22 mouse cellular contexts compared by ENCODE assay signal in the genomic region with DNA sequence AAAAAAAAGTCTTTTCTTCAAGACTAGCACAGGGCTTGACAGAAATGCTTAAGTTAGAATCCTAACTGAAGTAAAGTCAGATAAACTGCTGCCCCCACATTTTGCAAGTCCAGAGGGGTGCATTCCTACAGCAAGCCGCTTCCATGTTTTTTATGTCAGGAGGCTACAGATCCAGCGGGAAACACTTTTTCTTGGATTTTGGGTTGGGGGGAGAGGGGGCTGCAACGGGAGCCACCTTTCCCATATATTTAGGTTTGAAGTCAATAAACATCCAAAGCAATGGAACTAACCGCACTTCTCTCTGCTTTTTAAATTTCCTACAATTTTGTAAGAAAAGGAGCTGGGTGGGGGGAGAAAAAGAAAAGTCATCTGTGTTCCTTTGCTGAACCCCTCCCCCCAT. TPM values are rescaled to one million over a fixed set of nuclear protein-coding genes. Genes with fewer than 3 reads are reported as not detected.
DNase-seq lines count a peak whose midpoint lies in the region; ATAC-seq and TF ChIP-seq lines count a peak whose summit lies in the region.
"Had no signal": no experiment of that assay in that cellular context is flagged by ENCODE, and none has a peak within 500 bp of the region (broad histone marks: within the 10 kb centered on the region; RNA-seq: fewer than 3 reads in every experiment).

No protein-coding gene starts in this region.

- H3K4me1 ChIP-seq in embryonic facial prominence, embryonic 10.5 days, result peaks cover 33% of the 10 kb centered on the region
- H3K4me1 ChIP-seq in forebrain, embryonic 16.5 days (replicated peaks; ENCODE audit: control insufficient read depth, insufficient read depth, low read length), result peaks cover 18% of the 10 kb centered on the region
- peaks cover 29% of the 10 kb centered on the region for H3K4me1 ChIP-seq in midbrain, embryonic 11.5 days (ENCODE audit: control insufficient read depth, insufficient read depth, low read length)
- H3K4me1 ChIP-seq in thymus, adult 2 months (replicated peaks; ENCODE audit: control insufficient read depth, insufficient read depth, low read length), result no peaks in the 10 kb centered on the region
- H3K4me1 ChIP-seq: neural tube, embryonic 12.5 days had no signal

- H3K36me3 ChIP-seq in embryonic facial prominence, embryonic 10.5 days (replicated peaks), result no peaks in the 10 kb centered on the region
- no peaks in the 10 kb centered on the region for H3K36me3 ChIP-seq in forebrain, embryonic 16.5 days (ENCODE audit: control insufficient read depth, insufficient read depth)
- H3K36me3 ChIP-seq in midbrain, embryonic 11.5 days (ENCODE audit: control insufficient read depth, insufficient read depth, low read length), result peaks cover 3% of the 10 kb centered on the region; the same call in 1 of the 2 replicates
- no peaks in the 10 kb centered on the region for H3K36me3 ChIP-seq in thymus, adult 2 months (ENCODE audit: control insufficient read depth, insufficient read depth, low read length)
- H3K36me3 ChIP-seq: heart, embryonic 15.5 days; neural tube, embryonic 12.5 days had no signal

- H3K9ac ChIP-seq in forebrain, embryonic 16.5 days (replicated peaks; ENCODE audit: low read depth, low read length), result no peak overlapping the region
- peak overlapping the region; percentile 100 for H3K9ac ChIP-seq in midbrain, embryonic 11.5 days (ENCODE audit: low read length)
- H3K9ac ChIP-seq: heart, embryonic 15.5 days; neural tube, embryonic 12.5 days had no signal

- H3K27ac ChIP-seq in embryonic facial prominence, embryonic 10.5 days (replicated peaks), result peak overlapping the region; percentile 54
- H3K27ac ChIP-seq in forebrain, embryonic 16.5 days (ENCODE audit: low read length), result no peak overlapping the region
- H3K27ac ChIP-seq in midbrain, embryonic 11.5 days (ENCODE audit: low read depth, low read length), result peak overlapping the region; percentile 61
- H3K27ac ChIP-seq in thymus, adult 2 months (ENCODE audit: control insufficient read depth, insufficient read depth, low read length), result no peak overlapping the region
- H3K27ac ChIP-seq: heart, embryonic 15.5 days; macrophage; neural tube, embryonic 12.5 days had no signal

- TF ChIP-seq POLR2A in thymus, adult 2 months (IDR thresholded peaks at IDR 0.05; ENCODE audit: control insufficient read depth, extremely low read depth, insufficient read depth, low read length, poor library complexity), result no peak

- 1% methylated on average over 4 of the region's 4 CpGs for WGBS in embryonic facial prominence, embryonic 10.5 days
- WGBS in forebrain, embryonic 16.5 days, result 2% methylated on average over 4 of the region's 4 CpGs
- under 1% methylated on average over 4 of the region's 4 CpGs for WGBS in midbrain, embryonic 11.5 days
- 10% methylated on average over 4 of the region's 4 CpGs for WGBS in thymus, adult 2 months

- TF ChIP-seq CTCF in thymus, adult 2 months (IDR thresholded peaks at IDR 0.05; ENCODE audit: borderline replicate concordance, control insufficient read depth, extremely low read depth, insufficient read depth, low read length, poor library complexity), result no peak

- no peak for ATAC-seq in forebrain, embryonic 16.5 days
- ATAC-seq in midbrain, embryonic 11.5 days (ENCODE audit: low FRiP score), result no peak

- peaks cover 100% of the 10 kb centered on the region for H3K27me3 ChIP-seq in embryonic facial prominence, embryonic 10.5 days (replicated peaks; ENCODE audit: low read depth, poor library complexity, severe bottlenecking)
- peaks cover 50% of the 10 kb centered on the region for H3K27me3 ChIP-seq in forebrain, embryonic 16.5 days (replicated peaks; ENCODE audit: control insufficient read depth, insufficient read depth, low read length)
- no peaks in the 10 kb centered on the region for H3K27me3 ChIP-seq in midbrain, embryonic 11.5 days (ENCODE audit: control insufficient read depth, insufficient read depth, low read length)
- peaks cover 30% of the 10 kb centered on the region for H3K27me3 ChIP-seq in thymus, adult 2 months (ENCODE audit: control insufficient read depth, insufficient read depth, low read length)

- no peaks in the 10 kb centered on the region for H3K9me3 ChIP-seq in embryonic facial prominence, embryonic 10.5 days
- no peaks in the 10 kb centered on the region for H3K9me3 ChIP-seq in forebrain, embryonic 16.5 days (ENCODE audit: control insufficient read depth, low read length)
- no peaks in the 10 kb centered on the region for H3K9me3 ChIP-seq in midbrain, embryonic 11.5 days (ENCODE audit: control insufficient read depth, low read length)
- H3K9me3 ChIP-seq: heart, embryonic 15.5 days; neural tube, embryonic 12.5 days had no signal

- H3K4me2 ChIP-seq in forebrain, embryonic 16.5 days (ENCODE audit: low read length), result peak overlapping the region; percentile 25; the same call in 1 of the 2 replicates
- H3K4me2 ChIP-seq in midbrain, embryonic 11.5 days, result peak overlapping the region; percentile 100
- H3K4me2 ChIP-seq: heart, embryonic 15.5 days; neural tube, embryonic 12.5 days had no signal

- peak; percentile 19 for DNase-seq in ES-CJ7 (ENCODE audit: low read depth, low spot score)
- DNase-seq in embryonic facial prominence, embryonic 10.5 days (ENCODE audit: low spot score), result no peak
- DNase-seq in midbrain, embryonic 11.5 days (ENCODE audit: low spot score, missing footprints), result peak; percentile 95
- DNase-seq in thymus, adult 2 months, result no peak
- DNase-seq in lung, postnatal 36 days, result no peak
- DNase-seq in heart, adult 8-10 months (ENCODE audit: low spot score), result no peak
- DNase-seq in right cerebral cortex, postnatal 14 days, result no peak
- DNase-seq: B cell, adult 2 months; cerebellum, adult 11-12 months; gastrocnemius, postnatal 10 days; heart, adult 18-20 months; kidney, adult 9 months; lung, adult 2 months; right cerebral cortex, postnatal 25 days had no signal

- H3K4me3 ChIP-seq in embryonic facial prominence, embryonic 10.5 days, result peak overlapping the region; percentile 54
- peak overlapping the region; percentile 8; the same call in 1 of the 2 replicates for H3K4me3 ChIP-seq in forebrain, embryonic 16.5 days (replicated peaks; ENCODE audit: low read length)
- H3K4me3 ChIP-seq in midbrain, embryonic 11.5 days (ENCODE audit: low read depth, low read length), result peak overlapping the region; percentile 95
- H3K4me3 ChIP-seq in thymus, adult 2 months (ENCODE audit: control insufficient read depth, insufficient read depth, low read length), result no peak overlapping the region
- H3K4me3 ChIP-seq: heart, embryonic 15.5 days; neural tube, embryonic 12.5 days had no signal

RNA-seq across cellular contexts. Expression of gene Otx2, which starts 10.1 kb away (rescaled TPM):
- 12.8 and 15.2 TPM in 2 replicates for polyA plus RNA-seq in embryonic facial prominence, embryonic 10.5 days (2016; fragmentation: Nextera tagmentation; extraction: Ambion mirVana)
- 9.3 and 9.9 TPM in 2 replicates for polyA plus RNA-seq in forebrain, embryonic 16.5 days (2015; fragmentation: Nextera tagmentation; extraction: Ambion mirVana)
- 229 and 230 TPM in 2 replicates for polyA plus RNA-seq in midbrain, embryonic 11.5 days (2014; fragmentation: Nextera tagmentation; extraction: Ambion mirVana)
- 0.11 TPM in 1 of 2 replicates, not detected in the other for polyA plus RNA-seq in thymus, adult 2 months (2012; rRNA removed)
- total RNA-seq in heart, adult 8-10 months (2022), result under 1 TPM in 1 of 4 experiments, not detected in 3; 0.19 TPM
- total RNA-seq: gastrocnemius, postnatal 10 days; heart, adult 18-20 months; liver, adult 2 months; monocyte, adult 5-6 weeks had no signal
- polyA plus RNA-seq: heart, embryonic 15.5 days; large intestine, adult 2 months; liver, adult 2 months; lung, adult 2 months; macrophage; neural tube, embryonic 12.5 days; stomach, embryonic 16.5 days had no signal

Comparison
In these comparisons a context has a peak if more than half of its experiments do, and no peak if none do; other contexts are left out.
1. DNase-seq: peak in ES-CJ7 (single experiment) and midbrain, embryonic 11.5 days (single experiment); none in embryonic facial prominence, embryonic 10.5 days (single experiment), thymus, adult 2 months (single experiment), lung, postnatal 36 days (single experiment), heart, adult 8-10 months (single experiment) and right cerebral cortex, postnatal 14 days (single experiment).
2. H3K27ac ChIP-seq: peak in embryonic facial prominence, embryonic 10.5 days (single experiment) and midbrain, embryonic 11.5 days (single experiment); none in forebrain, embryonic 16.5 days (single experiment) and thymus, adult 2 months (single experiment).
3. RNA of gene Otx2, which starts 10.1 kb away (polyA plus RNA-seq): 229 to 230 TPM in midbrain, embryonic 11.5 days; 12.8 to 15.2 TPM in embryonic facial prominence, embryonic 10.5 days, 9.3 to 9.9 TPM in forebrain, embryonic 16.5 days and 0.11 TPM in thymus, adult 2 months; every median in the first group is over 10 times any median in the second.